Mouse (Mus musculus): ENCODE measurements around the gene Rap1gap2. TPM values are rescaled to one million over a fixed set of nuclear protein-coding genes. Genes with fewer than 3 reads are reported as not detected.

The Rap1gap2 gene
- total RNA-seq, 2 experiments from 2014 or later: 135 to 139 TPM

DNA sequence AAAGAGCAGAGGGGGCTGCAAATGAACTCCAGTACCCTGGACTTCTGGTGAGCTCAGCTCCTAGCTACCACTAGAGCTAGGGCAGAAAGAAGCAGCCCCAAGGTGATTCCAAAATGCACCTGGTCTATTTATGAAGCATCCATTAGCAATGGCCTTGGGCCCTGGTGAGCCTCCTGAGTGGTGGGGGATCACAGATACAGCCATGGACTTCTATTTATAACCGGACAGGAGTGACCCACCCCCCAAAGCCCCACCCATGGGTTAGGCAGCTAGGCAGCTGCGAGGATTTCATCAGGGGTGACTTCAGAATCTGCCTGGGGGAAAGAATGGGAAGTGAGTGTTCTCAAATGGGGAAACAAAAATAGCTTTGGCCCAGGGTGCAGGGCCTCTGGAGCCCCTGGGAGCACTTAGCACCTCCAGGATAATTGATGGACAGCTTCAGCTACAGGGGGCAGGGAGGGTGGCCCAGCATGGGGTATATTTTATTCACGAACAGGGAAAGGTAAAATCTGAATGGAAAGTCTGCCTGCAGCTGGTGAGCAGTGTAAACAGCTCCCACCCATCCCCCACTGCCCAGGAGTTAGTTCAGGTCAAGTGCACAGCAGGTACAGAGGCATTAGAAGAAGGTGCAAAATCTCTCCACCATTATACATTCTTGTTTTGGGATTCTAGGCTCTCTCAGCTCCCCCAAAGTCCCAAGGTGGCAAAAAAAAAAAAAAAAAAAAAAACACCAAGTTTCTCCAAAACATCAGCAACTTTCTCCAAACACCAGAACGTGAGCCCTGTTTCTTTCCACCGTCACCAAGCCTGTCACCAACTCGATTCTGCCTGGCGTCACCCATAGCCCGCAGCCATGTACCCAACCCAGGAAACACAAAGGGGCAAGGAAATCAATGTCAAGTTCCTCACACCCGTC is 86.4 kb downstream of the Rap1gap2 start:
- DNase-seq (ENCODE audit: extremely low spot score in 1 of 2, low spot score in 2 of 2): no peak
- intact Hi-C loops (cut with DNase I): loop anchor here (2.0 to 5.0 kb wide), 2 partner anchors 122 to 148 kb away; no protein-coding TSS in a partner anchor

DNA sequence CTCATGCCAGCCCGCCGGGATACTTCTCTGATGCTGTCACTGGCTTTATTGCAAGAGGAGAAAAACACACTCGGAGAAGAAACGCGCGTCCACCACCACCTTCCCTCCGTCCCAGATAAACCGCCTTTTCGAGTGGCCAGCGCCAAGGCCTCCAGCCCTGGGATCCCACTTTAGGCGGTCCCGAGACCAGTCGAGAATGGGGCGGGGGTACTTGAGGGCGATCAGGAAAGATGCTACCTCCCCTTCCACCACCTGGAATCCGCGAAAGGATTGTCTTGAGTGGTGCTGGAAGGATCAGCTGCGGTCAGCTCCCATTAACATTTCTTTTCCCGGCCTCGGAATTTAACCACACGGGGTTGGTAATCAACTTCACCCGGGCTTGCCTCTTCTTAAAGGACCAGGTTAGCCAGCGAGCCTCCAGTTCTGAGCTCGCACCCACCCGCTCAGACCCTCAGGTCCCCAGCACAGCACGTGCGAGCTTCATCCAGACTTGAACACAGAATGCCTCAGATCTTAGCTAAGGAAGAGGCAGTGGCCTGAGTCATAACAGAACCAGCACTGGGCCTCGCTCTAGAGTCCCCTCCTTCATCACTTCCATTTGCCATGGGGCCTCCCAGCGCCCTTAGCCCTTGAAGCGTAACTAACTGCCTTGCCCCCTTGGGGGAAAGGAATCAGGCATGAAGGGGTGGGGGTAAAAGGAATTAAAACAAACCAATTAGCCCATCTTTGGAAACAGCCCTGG is 87.3 kb downstream of the Rap1gap2 start:
- intact Hi-C loops (cut with DNase I): loop anchor here (5.0 kb wide), 1 partner anchor 121 kb away; no protein-coding TSS in a partner anchor
- DNase-seq (ENCODE audit: extremely low spot score in 1 of 2, low spot score in 2 of 2): no peak

DNA sequence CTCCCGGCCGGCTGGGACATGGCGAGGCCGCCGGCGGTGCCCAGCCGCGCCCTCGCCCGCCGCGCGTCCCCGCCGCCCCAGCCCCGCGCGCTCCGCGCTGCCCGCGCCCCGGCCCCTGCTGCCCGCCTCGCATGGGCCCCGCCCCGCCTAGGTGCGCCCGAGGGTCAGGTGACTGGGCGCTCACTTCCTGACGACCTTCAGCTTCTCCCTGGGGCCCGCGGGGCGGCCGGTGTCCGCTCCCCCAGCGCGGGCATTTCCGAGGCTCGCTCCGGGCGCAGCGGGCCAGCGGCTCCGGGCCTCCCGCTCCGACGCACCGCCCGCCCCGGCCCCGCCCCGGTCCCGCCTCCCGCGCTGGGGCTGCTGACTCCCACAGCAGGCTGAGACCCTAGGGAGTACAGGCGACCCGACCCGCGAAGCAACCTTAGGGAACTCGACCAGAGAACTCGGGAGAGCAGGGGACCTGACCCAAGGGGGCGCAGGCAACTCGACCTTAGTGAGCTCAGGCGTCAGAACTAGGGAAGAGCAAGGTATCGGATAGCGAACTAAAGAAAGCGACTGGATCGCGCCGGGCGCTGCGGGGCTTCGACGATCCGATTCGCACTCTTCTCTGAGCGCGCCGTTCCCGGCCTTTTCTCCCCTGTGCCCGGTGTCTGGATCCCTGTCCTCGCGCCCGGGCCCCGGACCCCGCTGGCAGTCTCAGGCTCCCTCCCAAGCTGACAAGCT is 88.1 kb downstream of the Rap1gap2 start:
- intact Hi-C loops (cut with DNase I): loop anchor here (5.0 kb wide), 1 partner anchor 120 kb away; no protein-coding TSS in a partner anchor
- peak in 1 of 2 experiments; percentile 77 for DNase-seq (ENCODE audit: extremely low spot score in 1 of 2, low spot score in 2 of 2)

DNA sequence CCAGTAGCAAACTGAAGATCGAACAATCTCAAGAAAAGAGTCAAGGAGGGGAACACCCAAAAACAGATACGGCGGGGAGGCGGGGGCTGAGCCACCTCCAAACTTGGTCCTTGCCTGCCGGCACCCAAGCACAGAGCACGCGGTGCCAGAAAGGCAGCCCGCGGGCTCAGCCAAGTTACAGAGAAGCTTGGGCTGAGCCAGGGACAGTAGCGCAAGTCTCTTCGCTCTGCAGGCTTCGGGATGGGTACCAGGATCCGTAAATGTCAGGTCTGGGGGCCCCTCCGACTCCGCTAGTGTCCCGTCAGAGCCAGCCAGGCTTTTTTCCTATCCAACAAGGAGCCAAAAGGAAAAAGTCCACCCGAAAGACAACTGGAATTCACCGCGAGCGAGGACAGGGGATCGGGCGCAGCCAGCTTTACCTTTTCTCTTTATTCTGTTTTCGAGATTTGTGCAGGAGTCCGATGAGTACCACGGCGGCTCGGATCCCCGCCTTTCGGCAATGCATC is 88.7 kb downstream of the Rap1gap2 start:
- intact Hi-C loops (cut with DNase I): loop anchor here (5.0 kb wide), 1 partner anchor 120 kb away; no protein-coding TSS in a partner anchor

DNA sequence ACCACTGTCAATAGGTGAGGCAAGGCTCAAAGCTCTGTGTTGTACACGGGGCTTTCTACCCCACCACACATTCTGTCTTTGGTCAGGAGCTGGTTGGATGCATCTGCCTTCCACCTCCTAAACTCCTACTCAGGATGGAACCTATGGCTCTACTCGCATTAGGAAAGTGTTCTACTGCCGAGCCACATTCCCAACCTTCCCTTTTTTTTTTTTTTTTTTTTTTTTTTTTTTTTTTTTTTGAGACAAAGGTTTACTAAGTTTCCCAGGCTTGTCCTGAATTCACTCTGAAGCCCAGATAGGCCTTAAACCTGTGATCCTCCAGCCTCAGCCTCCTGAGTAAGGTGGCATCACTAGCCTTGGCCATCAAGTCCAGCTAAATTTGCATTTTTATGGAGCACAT is 90.5 kb downstream of the Rap1gap2 start:
- DNase-seq (ENCODE audit: extremely low spot score in 1 of 2, low spot score in 2 of 2): no peak
- intact Hi-C loops (cut with DNase I): loop anchor here (5.0 kb wide), 1 partner anchor 118 kb away; no protein-coding TSS in a partner anchor

More for the DNA sequence above, 88.7 kb downstream of the Rap1gap2 start:
- peak in 1 of 2 experiments; percentile 47 for DNase-seq (ENCODE audit: extremely low spot score in 1 of 2, low spot score in 2 of 2)

DNA sequence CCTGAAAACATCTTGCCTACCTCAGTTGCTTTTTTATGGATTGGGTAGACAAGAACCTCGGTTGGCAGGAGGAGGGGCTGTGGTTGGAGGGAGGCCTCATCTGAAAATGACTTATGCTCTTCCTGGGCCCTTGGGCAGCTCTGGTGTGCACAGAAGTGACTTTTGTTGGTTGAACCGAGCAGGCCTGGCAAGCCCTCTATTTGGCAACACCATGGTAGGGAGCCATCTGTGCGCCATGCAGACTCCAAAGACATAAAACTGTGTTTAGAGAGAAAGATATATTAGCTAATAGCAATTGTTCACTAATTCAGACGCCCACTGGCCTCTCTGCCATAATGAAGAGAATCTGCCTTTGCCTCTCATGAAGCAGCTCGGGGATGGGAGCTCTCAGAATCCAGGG is 94.6 kb downstream of the Rap1gap2 start:
- intact Hi-C loops (cut with DNase I): no loop called here
- no peak for DNase-seq (ENCODE audit: extremely low spot score in 1 of 2, low spot score in 2 of 2)

DNA sequence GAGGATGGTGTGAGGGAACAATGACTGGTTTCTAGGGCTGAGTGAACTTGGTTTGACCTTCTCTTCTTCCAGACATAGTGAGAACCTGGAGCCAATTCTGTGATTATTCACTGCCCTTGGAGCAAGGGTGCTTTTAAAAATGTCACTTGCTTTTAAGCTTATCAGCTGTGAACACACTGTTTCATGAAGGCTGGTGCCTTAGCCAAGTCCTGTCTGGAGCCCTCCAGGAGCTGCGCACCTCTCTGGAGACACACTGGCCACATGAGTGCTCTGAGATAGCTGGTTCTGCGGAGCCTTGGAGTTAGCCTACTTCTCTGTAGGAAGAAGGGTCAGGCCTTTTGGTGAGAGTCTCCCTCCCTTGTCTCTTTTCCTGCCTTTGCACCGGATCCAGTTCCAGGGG is 95.7 kb downstream of the Rap1gap2 start:
- intact Hi-C loops (cut with DNase I): no loop called here

DNA sequence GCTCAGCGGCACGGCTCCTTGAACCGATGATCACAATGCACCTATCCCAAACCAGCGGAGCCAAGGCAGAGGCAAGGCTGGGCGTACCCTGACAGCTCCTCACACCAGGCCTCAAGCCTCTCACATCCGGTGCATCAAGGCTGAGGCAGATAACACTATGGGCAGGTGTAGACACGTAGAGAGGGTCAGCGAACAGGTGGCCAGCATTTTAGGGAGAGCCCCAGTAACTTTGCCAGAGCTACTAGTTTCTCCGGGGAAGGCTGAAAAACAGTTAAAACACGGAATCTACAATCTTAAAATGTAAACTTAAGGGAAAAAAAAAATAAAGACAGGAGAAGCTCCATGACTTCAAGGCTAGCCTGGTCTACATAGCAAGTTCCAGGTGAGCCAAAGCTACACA is 98.1 kb downstream of the Rap1gap2 start:
- intact Hi-C loops (cut with DNase I): no loop called here
- DNase-seq (ENCODE audit: extremely low spot score in 1 of 2, low spot score in 2 of 2): no peak

More for the DNA sequence above, 95.7 kb downstream of the Rap1gap2 start:
- no peak for DNase-seq (ENCODE audit: extremely low spot score in 1 of 2, low spot score in 2 of 2)

DNA sequence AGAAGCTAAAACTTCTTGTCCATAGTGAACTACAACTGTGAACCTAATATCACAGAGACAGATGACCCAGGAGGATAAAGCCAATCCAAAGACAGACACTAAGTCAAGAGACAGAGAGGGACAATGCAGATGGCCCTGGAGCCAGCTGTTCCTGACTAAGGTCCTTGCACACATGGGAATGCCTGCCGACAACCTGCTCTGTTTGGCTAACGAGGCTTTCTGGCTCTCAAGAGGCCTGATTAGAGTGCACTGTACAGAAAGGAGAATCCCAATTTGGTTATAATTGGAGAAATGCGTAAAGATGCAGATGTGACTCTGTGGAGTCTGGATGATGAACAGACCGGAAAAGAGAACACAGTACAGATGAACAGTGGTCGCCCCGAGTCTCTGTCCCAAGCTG is 104.4 kb downstream of the Rap1gap2 start:
- intact Hi-C loops (cut with DNase I): no loop called here

DNA sequence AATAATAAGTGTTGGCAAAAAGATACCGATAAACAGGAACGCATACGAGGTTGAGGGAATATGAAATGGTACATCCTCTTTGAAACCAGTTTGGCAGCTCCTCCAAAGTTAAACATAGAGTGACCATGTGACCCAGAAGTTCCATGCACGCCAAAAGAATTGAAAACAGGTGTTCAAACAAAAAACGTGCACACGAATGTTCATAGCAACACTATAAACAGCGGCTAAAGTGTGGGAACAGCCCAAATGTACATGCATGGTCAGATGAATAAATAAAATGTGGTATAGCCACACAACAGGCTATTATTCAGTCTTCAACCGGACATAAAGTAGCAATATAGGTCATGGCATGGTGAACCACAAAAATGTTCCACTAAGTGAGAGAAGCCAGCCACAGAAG is 108.2 kb downstream of the Rap1gap2 start:
- no peak for DNase-seq (ENCODE audit: extremely low spot score in 1 of 2, low spot score in 2 of 2)
- intact Hi-C loops (cut with DNase I): no loop called here

More for the DNA sequence above, 104.4 kb downstream of the Rap1gap2 start:
- DNase-seq (ENCODE audit: extremely low spot score in 1 of 2, low spot score in 2 of 2): no peak

DNA sequence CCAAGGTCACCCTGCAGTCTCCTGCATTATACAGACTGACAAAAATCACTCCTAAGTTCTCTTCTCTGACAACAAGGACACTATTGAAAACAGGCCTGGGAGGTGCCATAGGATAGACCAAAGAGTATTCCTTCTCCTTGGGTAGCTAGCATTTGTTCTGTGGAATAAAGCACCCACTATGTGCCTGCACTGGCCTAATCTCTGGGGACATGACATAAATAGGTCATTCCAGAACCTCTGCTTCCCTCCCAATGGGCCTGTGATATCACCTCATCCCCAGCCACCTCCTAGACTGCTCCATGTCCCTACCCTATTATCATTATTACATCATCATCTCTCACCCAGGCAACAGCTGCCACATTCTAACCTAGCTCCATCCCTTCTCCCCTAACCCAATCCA is 108.7 kb downstream of the Rap1gap2 start:
- intact Hi-C loops (cut with DNase I): no loop called here
- no peak for DNase-seq (ENCODE audit: extremely low spot score in 1 of 2, low spot score in 2 of 2)

DNA sequence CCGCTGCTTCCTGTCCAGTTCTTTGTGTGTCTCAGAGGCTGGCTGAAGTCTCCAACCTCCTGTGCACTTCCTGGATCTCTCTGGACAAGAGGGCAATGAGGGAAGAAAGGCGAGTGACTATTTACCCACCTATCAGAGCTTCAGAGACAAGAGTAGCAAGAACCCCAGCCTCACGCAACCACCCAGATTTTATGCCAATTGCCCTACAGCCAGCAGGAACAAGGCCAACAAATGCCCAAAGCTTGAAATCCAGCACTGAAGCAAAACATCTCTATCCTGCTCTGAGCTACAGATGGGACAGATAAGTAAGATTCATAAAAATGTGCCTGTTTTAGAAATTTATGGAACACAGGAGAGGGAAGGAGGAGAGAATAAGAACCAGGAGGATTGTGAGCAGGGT is 109.7 kb downstream of the Rap1gap2 start:
- no peak for DNase-seq (ENCODE audit: extremely low spot score in 1 of 2, low spot score in 2 of 2)

DNA sequence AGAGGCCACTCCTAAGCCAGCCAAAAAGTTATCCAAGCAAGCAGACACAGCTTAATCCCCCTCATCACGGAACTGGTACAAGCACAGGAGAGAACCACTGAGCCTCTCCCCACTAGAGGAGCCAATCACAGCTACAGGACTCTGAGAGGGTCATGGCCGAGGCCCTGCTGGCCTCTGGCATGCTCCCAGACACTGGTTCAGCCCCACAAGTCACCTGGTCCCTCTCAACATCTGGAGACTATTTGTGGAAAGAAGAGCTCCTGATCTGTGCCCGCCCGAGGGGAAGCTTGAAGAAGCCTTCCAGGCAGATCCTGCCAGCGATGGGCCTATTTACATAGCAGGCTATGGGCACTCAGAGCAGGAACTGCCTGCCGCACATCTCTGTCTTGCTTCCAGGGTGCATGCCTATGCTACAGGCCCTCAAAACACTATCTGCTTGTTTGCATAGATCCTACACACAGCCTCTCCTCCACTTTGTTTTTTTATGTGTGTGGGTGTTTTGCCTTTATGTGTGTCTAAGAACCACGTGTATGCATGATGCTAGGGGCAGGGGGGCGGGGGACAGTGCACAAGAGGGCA is 111.1 kb downstream of the Rap1gap2 start:
- intact Hi-C loops (cut with DNase I): no loop called here
- DNase-seq (ENCODE audit: extremely low spot score in 1 of 2, low spot score in 2 of 2): peak in 1 of 2 experiments; percentile 43

More for the DNA sequence above, 109.7 kb downstream of the Rap1gap2 start:
- intact Hi-C loops (cut with DNase I): no loop called here

DNA sequence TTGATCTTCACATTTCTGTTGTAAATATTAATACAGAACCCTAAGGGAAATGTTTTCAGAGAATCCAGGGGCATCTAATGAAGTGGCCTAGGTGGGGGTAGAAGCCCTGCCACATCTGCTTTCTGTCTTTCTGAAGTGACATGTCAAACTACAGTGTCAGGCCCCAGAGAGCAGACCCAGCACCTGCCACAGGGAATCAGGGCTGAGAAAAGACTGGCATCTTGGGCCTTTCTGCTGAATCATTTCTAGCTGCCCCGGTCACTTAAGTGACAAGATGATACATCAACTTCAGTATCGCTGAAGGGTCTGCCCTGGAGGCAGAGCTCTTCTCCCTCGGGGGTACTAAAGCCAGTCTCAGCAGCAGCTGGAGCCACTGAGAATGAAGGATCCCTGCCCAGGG is 111.7 kb downstream of the Rap1gap2 start:
- intact Hi-C loops (cut with DNase I): no loop called here

DNA sequence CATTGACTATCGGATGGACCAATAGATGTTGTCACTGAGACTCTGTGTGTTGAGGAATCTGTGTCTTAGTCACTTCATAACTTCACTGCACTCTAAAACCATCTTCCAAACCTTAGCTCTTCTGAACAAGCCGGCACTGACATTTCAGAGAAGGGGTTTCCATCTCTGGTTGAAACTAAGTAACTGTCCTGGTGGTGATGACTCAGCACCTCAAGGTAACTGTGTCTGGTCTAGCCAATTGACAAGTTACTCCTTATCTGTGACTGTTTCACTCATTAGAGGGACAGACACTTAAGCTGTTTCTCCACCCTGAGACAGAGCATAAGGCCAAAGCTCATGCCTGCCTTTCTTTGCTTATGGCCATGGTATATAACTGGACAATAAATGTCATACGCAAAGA is 114.1 kb downstream of the Rap1gap2 start:
- DNase-seq (ENCODE audit: extremely low spot score in 1 of 2, low spot score in 2 of 2): no peak
- intact Hi-C loops (cut with DNase I): no loop called here

More for the DNA sequence above, 111.7 kb downstream of the Rap1gap2 start:
- no peak for DNase-seq (ENCODE audit: extremely low spot score in 1 of 2, low spot score in 2 of 2)

DNA sequence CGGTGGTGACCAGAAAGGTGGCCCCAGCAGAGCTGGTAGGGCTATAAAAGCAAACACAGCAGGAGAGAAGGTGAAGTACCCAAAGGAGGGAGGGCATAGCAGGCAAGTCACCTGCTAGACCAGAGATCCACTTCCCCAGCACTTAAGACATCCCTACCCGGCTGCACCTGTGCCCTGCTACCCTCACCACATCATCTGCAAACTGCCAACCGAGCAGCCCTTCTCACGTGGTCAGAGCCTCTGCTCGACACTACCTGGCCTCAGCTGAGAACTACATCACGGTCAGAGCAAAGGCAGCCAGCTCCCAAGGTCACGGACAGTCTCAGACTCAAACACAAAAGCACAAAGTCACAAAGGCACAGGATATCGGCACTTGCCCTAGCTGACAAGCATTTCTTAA is 116.8 kb downstream of the Rap1gap2 start:
- intact Hi-C loops (cut with DNase I): no loop called here
- DNase-seq (ENCODE audit: extremely low spot score in 1 of 2, low spot score in 2 of 2): no peak

DNA sequence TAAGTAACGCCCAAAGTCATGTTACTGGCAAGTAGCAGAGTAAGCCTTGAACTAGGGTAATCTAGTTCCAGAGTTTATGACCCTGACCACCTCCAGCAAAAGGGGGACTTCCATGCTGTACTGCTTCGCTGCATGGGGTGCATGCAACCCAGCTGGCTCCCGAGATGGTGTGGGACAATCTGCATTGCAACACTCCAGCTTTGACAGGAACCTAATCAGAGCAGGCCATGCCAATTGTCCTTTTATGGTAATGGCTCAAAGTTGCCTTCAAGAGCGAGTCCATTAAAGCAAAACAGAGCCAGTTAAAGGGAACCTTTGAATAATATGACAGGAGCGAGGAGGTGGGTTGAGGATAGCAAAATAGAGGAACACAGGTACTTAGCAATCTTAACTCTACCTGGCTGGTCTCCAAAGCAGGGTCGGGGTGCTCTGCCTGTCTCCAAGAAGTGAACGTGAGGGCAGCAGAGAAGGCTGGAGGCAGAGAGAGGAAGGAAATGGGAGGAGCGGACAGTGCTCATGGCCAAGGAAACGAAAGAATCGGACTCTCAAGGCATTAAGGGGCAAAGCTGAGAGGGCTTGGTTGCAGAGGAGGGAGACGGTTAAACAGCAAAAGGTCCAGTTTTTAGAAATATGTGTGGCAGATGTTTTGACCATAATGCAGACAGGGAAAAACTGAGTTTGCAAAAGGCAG is 117.4 kb downstream of the Rap1gap2 start:
- intact Hi-C loops (cut with DNase I): no loop called here
- no peak for DNase-seq (ENCODE audit: extremely low spot score in 1 of 2, low spot score in 2 of 2)

DNA sequence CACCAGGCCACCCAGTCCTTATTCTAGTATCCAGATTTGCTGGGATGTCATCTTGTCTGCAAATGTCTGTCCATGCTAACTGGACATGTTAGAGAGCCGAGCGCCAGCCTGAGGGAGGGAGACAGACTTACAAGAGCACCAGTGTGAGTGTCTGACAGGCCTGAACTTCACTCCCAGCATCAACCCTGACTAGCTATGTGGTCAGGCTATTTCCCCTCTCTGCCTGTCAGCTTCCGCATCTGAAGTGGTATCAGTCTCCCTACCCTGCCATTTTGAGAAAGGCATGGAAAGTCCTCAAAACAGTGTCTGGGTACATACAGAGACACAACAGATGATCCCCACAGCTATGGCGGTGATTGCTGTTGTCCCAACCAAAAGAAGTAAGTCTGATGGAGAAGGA is 119.6 kb downstream of the Rap1gap2 start:
- DNase-seq (ENCODE audit: extremely low spot score in 1 of 2, low spot score in 2 of 2): no peak
- intact Hi-C loops (cut with DNase I): no loop called here
